Mouse (Mus musculus) frontal cortex, postnatal 36 days (tissue): ENCODE measurements around the gene Golph3.

Experiments
- DNase-seq, 2 experiments: peaks; one replicate each; pipeline ENCODE4 v3.0.0; 2022; ENCODE audit warnings: low spot score in 2 of 2

Gene Golph3

GRCm38 (mm10) chr15:12321091-12321787 lies at the start of gene Golph3:
Golph3 (plus strand) TSS chr15:12321450.
- peak; percentile 91 to 95 for DNase-seq

GRCm38 (mm10) chr15:12273325-12274052 lies 47.8 kb upstream of the Golph3 start:
- DNase-seq: no peak

GRCm38 (mm10) chr15:12274053-12274769 lies 47.0 kb upstream of the Golph3 start:
- no peak for DNase-seq

GRCm38 (mm10) chr15:12275091-12275623 lies 46.1 kb upstream of the Golph3 start:
- no peak for DNase-seq

GRCm38 (mm10) chr15:12279816-12280215 lies 41.4 kb upstream of the Golph3 start:
- no peak for DNase-seq

GRCm38 (mm10) chr15:12284794-12285534 lies 36.3 kb upstream of the Golph3 start:
- peak in 1 of 2 experiments; percentile 26 for DNase-seq

- no peak for DNase-seq
Measured at GRCm38 (mm10) chr15:12285535-12285809, 35.8 kb upstream of the Golph3 start.

- no peak for DNase-seq
Measured at GRCm38 (mm10) chr15:12290330-12290729, 30.9 kb upstream of the Golph3 start.

GRCm38 (mm10) chr15:12291757-12292156 lies 29.5 kb upstream of the Golph3 start:
- DNase-seq: no peak

GRCm38 (mm10) chr15:12296228-12296627 lies 25.0 kb upstream of the Golph3 start:
- no peak for DNase-seq

- no peak for DNase-seq
Measured at GRCm38 (mm10) chr15:12298231-12298737, 23.0 kb upstream of the Golph3 start.

- DNase-seq: no peak
Measured at GRCm38 (mm10) chr15:12301771-12302170, 19.5 kb upstream of the Golph3 start.

- DNase-seq: peak in 1 of 2 experiments; percentile 40
Measured at GRCm38 (mm10) chr15:12306188-12307071, 14.8 kb upstream of the Golph3 start.

- DNase-seq: no peak
Measured at GRCm38 (mm10) chr15:12307114-12307513, 14.1 kb upstream of the Golph3 start.

GRCm38 (mm10) chr15:12308539-12308938 lies 12.7 kb upstream of the Golph3 start:
- DNase-seq: no peak

- no peak for DNase-seq
Measured at GRCm38 (mm10) chr15:12310676-12311075, 10.6 kb upstream of the Golph3 start.

- no peak for DNase-seq
Measured at GRCm38 (mm10) chr15:12311465-12311864, 9.8 kb upstream of the Golph3 start.

- DNase-seq: no peak
Measured at GRCm38 (mm10) chr15:12313255-12313654, 8.0 kb upstream of the Golph3 start.

GRCm38 (mm10) chr15:12314584-12314983 lies 6.7 kb upstream of the Golph3 start:
- DNase-seq: no peak

GRCm38 (mm10) chr15:12315996-12316395 lies 5.3 kb upstream of the Golph3 start:
- DNase-seq: no peak

GRCm38 (mm10) chr15:12317290-12317689 lies 4.0 kb upstream of the Golph3 start:
- DNase-seq: no peak
